Mouse (Mus musculus) gastrocnemius, adult 18-20 months (tissue): ENCODE results near the gene Tbc1d10b. TPM values are rescaled to one million over a fixed set of nuclear protein-coding genes. Genes with fewer than 3 reads are reported as not detected.
A peak's percentile ranks its signal among the peaks of the same experiment; 100 is the strongest.

ENCODE experiments used
- DNase-seq: peaks from one replicate; pipeline ENCODE4 v3.0.0; 2021; ENCODE audit warnings: low spot score
- total RNA-seq, 2 experiments: library from RNA; stranded (reverse); gene quantifications; 2 replicates each; pipeline ENCODE4 v1.2.3; 2021

Tbc1d10b gene
- total RNA-seq, 2 experiments from 2014 or later: 26.4 to 29.5 TPM

DNA sequence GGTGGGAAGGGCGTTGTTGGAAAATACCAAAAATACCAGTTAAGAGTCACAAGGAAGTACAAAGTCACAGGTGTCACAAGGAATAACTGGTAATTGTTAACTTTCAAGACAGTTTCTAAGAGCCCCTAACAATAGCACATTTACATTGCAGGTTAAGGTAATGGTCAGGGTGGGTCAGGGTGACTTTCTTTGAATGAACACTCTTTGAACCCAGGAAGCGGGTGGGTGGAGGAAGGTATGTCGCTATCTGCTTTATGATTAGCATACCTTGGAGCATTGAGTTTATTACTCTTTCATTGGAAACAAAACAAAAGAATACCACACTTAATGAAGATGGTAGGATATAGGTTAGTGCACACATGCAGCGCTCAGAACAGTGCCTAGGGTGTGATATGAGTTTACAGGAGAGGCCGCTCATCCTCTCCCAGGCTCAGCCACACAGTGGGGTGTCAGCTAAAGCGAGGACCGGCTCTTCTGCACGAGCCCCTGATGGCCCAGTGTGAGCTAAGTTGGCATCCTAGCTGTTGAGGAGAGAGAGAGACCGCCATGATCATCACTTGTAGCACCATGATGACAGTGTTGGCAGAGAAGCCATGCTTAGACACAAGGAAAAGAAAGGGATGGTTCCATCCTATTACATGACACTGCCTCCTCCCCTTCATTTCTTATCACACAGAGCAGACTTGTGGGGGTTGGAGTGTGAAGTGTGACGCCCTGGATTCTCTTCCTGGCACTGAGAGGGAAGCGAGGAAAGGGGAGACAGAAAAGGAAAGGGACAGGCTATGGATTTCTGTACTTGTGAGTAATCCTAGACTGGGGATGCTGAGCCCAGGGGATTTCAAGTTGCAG lies 17.1 kb upstream of the Tbc1d10b start:
- DNase-seq: no peak

DNA sequence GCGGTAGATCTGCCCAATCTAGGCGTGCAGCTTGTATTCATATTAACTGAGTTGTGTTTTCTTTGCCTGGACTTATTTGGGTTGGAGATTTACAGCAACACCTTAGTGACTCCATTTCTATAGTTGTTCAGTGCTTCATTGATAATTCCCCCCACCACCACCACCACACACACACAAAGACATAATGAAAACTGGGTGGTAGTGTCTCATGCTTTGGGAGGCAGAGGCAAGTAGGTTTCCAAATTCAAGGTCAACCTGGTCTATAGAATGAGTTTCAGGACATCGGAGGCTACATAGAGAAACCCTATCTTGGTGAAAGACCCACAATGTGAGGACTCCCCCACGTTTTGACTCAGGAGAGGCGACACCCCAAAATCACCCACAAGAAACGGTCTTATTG lies 16.3 kb upstream of the Tbc1d10b start:
- DNase-seq: no peak

DNA sequence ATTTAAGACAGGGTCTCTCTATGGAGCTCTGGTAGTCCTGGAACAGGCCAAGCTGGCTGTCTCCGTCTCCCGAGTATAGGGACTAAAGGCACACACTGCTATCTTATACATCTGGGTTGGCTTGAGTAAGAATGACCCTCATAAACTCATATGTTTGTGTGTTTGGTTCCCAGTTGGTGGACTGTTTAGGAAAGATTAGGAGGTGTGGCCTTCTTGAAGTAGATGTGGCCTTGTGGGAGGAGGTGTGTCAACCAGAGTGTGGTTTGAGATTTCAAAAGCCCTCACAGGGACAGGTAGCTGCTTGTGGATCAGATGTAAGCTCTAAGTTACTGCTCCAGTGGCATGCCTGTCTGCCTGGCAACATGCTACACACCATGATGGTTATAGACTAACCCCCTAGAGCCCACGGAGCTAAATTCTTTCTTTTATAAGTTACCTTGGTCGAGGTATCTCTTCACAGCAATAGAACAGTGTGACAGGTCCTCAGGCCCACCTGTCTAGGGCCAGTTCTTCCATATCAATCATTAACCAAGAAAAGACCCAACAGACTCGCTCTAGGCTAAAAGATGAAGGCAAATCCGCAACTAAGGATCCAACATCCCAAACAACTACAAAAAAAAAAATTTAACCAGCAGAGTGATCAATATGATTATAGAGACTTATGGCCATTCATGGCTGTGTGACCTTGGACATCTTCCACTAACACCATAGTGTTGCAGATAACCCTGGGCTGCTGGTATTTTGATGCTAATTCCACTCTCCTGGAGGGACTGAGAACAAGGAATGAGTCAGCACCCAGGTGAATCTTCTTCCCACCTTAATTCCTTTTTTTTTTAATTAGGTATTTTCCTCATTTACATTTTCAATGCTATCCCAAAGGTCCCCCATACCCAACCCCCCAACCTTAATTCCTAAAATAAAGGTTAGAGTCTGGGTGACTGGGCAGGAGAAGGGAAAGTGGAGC lies 15.5 kb upstream of the Tbc1d10b start:
- no peak for DNase-seq

DNA sequence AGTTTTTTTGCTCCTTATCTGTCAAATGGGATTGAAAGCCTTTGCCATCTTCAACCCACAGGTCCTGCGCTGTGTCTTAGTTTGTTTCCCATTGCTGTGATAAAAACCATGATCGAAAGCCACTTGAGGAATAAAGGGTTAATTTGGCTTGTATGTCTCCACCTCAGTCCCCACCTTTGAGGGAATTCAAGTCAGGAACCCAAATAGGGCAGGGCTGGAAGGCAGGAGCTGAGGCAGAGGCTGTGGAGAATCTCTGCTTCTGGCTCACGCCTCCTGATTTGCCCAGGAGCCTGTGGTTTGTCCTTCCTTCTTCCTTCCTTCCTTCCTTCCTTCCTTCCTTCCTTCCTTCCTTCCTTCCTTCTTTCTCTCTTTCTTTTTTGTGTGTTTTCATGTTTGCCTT lies 14.8 kb upstream of the Tbc1d10b start:
- DNase-seq: no peak

DNA sequence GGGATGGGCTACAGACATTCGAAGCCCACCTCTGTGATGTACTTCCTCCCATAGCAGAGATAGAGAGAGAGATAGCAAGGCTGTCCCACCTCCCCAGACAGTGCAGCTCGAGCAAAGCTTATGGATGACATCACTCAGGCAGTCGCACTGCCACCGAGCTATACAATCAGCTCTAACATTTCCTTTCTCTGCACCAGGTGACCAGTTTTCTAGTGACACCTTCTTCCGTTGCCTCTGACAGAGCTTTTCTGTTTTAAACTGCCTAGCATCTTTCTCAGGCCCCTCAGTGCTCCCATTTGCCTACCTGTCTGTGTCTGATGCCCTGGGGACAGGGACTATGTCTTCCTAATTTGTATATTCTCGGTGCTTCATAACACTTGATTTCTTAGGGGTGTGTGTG lies 12.2 kb upstream of the Tbc1d10b start:
- no peak for DNase-seq

DNA sequence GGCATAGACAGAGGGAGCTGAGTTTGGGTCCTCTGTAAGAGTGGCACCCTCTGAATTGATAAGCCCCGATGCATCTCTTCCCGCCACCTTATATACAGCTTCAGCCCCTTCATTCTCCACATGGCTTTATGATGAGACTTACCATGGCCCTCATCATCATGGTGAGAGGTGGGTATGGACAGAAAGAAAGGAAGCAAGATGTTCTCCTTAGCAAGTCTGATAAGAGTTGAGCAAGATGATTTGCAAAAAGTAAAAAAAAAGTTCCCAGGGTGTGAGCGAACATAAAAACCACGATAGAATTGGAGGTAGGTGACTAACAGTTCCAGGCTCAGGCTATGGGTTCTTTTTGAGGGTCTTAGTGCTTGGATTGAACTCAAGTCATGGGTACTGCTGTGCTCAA lies 10.4 kb upstream of the Tbc1d10b start:
- no peak for DNase-seq

DNA sequence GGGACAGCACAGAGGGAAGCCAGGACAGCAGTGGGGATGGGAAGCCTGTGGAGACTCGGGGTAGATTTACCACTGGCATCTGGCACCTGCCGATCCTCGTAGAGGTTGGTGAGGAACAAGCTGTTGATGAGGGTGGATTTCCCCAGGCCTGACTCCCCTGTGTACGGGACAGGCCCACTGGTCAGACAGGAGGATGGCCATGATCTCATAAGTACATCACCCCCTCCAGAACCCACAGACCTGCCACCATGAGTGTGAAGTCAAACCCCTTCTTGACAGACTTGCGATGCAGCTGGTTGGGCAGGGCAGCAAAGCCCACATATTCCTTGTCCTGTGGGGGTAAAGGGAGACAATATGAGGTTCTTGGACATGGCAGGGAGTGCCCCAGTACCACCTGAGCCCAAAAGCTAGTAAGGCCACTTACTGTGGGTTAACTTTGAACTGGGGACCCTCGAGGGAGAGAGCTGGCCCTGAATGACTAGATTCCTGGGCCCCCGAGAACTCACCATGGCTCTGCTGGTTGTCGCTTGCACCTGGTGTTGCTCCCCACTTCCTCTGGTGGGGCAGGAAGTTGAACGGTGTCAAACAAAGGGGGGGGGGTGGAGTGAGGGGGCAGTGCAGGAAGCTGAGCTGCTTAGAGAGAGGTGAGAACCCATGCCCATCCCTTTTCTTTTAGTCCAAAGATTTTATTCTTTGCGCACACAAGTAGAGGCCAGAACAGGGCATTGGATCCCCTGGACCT lies 9.8 kb upstream of the Tbc1d10b start:
- DNase-seq: no peak

DNA sequence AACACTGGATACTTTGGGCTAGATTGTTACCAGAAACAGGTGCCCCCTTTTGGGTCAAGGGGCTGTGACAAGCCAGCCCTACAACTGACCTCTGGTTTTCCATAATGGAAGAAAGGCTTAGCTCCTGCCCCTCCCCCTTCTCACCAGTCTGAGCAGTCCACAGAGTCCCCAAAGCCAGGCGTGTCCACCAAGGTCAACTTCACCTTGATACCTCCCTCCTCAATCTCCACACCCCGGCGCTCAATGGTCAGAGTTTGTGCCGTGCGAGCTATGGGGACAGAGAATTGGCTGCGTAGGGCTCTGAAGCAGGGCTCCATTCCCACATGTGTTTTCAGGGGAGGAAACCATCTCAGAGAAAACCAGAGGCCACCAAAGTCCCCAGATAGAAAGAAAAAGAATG lies 9.2 kb upstream of the Tbc1d10b start:
- no peak for DNase-seq

DNA sequence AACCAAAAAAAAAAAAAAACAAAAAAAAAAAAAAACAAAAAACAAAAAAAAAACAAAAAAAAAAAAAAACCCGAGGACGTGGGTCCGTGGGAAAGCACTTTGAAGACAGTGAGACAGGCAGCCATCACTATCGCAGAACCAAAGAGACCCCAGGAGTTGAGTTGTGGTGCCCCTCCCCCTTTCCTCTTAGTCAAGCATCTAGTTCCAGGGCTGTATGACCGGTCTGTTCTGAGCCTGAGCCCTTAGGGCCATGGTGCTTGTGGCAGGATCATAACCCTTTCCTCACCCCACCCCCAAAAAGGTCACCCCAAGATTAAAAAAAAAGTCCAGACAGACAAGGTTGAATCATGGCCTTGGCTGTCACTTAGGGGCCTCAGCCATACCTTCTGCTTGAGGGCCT lies 8.0 kb upstream of the Tbc1d10b start:
- no peak for DNase-seq

DNA sequence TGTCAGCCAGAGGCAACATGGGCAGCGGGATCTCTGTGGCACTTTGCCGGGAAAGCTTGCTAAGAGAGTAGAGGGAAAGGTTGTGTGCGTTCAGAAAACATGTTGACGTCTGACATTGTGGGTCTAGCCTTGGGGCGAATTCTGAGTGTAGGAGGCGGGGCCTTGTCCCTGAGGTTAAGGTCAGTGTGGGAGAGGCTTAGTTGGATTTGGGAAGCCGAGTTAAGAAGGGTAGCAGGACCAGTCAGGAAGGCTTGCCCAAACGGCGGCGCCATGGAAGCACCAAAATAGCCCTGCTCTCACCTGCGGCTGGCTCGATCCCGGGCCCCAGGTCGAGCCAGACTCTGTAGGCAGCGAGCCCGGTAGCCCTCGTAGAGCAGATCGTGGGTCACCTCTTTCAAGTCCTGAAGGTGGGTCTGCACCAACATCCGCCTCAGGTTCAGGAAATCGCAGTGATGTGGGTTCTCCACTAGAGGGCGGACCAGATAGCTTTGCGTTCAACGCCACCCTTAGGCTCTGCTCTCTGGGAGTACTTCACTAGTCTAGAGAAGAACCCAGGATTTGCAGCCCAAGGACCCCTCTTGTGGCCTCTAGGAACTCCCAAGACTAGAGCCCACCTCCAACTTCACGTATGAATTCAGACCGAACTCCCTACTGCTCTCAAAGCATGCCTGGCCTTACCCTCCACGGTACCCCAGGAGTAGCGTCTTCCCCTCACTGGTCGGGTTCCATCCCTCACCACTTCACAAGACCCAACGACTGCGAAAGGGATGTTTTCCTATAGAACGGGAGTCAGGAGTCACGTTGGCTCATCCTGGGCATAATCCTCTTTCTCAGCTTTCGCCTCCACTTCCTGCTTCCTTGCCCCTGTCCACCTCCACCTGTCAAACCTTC lies 7.0 kb upstream of the Tbc1d10b start:
- peak; percentile 80 for DNase-seq

DNA sequence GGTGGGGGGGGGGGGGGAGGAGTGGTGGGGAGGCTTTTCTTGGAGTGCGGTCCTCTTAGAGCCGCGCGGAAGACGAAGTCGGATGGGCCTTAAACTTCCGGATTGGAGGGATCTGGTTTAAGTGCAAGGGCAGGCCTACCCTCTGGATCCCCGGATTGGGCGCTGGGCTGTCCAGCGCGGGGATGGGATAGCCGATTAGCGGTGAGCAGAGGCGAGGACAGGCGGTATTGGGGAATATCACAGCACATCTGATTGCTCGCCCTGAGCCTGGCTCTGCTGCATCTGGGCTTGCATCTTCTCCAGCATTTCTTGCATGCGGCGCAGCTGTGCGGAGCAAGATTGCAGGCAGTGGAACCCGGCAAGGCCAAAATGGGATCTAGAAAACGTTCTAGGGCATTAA lies 6.3 kb upstream of the Tbc1d10b start:
- DNase-seq: peak; percentile 39

DNA sequence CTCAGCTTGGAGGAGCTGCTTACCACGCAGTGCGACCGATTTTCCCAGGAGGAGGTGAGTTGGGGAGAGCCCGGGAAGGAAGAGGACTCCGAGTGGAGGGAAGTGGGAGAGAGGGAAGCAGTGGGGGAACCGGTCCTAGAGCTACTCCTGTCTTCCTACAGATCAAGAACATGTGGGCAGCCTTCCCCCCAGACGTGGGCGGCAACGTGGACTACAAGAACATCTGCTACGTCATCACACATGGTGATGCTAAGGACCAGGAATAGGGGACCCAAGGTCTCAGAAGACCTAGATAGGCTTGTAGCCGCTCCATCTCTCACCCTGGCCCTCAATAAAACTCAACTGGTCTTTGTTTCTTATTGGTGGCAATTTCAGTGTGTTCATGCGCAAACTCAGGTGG lies 5.7 kb upstream of the Tbc1d10b start:
- DNase-seq: no peak

DNA sequence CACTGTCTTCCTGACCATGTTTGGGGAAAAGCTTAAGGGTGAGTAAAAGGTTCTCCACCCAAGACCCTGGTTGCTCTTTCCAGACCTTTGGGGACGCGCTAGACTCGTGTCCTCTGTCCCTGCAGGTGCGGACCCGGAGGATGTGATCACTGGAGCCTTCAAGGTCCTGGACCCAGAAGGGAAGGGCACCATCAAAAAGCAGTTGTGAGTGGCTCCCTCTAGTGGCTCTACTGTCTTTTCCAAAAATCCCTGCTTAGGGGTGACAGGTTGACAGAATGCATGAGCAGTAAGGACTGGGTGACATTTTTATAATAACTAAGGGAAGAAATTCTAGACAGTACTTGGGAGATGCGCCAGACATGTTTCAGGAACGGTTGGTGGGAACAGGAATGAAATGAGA lies 5.2 kb upstream of the Tbc1d10b start:
- DNase-seq: peak; percentile 64

DNA sequence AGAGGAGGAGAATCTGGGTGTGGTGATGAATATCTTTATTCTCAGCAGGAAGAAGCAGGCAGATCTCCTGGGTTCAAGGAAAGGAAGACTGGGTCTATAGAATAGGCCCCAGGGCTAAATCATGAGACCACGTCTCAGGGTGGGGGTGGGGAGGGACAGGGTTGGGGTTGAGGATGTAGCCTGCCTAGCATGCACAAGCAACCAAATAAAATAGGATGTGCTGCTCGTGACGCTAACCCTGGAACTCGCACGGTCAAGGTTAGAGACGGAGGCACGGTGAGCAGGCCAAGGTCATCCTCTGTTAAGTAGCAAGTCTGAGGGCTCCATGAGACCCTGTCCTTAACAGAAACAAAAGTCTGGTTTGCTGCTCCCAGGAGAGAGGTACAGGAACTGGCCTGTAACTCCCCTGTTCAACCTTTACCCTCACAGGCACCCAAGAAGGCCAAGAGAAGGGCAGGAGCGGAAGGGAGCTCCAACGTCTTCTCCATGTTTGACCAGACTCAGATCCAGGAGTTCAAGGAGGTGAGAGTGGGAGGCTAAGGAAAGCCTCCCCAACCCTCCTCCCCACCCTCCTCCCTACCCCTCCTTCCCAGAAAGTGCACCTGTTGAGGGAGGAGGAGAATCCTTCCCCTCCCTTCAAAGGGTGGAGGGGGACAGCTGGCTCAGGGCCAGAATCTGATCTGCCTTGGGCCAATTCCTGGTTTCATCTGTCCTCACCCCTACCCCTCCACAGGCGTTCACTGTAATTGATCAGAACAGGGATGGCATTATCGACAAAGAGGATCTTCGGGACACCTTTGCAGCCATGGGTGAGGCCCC lies 4.4 kb upstream of the Tbc1d10b start:
- DNase-seq: peak; percentile 50

DNA sequence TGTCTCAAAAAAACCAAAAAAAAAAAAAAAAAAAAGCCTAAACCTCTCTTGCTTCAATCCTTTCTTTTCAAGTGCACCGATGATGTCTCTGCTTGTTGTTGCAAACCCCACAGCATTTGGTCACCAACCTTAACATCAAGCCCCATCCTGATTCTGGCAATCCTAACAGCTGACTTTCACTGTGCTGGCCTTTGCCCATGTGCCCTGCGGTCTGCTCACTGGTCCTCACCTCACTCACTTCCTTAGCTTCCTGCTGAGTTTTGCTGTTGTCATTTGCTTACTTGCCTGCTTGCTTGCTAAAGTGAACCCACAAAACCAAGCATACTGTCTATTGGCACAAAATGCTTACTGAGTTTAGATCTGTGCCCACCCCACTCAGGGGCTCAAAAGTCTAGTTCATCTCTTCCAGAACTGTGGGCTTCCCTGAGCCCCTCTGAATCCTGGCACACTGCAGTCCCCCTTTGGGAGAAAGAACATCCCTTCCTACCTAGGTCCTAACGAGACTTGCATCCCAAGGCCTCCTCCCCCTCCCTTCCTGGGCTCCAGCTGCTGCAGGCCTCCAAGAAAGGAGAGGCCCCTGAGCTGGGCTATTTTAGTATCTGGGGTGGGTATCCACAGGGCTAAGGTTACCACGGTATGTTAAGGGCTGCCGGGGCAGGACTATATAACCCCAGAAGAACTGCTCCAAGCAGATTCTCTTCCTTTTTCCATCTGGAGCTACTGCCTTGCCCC lies 2.9 kb upstream of the Tbc1d10b start:
- DNase-seq: peak; percentile 78

DNA sequence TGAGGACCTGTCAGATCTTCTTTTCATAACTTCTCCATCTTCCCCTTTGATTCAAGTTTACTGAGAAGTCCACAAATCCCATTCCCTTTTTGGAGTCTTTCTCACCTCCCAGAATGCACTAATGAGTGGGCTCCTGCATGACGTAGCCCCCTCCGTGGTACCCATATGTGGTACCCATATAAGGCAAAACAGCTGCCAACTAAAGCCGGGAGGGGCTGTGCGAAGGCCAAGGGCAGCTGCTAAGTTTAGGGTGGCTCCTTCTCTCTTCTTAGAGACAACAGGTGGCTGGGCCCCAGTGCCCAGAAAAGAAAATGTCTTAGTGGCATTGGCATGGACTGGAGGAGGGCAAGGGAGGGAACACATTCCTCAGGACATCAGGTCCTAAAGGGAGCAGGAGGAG lies 2.0 kb upstream of the Tbc1d10b start:
- peak; percentile 81 for DNase-seq

DNA sequence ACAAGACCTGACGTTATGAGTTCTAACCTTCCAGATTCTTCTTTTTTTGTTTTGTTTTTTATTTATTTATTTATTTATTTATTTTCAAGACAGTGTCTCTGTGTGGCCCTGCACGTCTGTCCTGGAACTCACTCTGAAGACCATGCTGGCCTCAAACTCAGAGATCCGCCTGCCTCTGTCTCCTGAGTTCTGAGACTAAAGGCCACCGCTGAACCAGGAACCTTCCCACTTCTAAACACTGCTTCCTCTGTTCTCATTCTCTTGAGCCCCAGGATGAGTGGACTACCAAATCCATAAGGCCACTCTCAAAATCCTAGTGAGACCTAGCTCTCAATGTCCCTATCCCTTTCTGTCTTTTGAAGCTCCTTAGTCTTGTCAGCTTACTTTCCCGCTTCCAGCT lies 1.6 kb upstream of the Tbc1d10b start:
- no peak for DNase-seq

DNA sequence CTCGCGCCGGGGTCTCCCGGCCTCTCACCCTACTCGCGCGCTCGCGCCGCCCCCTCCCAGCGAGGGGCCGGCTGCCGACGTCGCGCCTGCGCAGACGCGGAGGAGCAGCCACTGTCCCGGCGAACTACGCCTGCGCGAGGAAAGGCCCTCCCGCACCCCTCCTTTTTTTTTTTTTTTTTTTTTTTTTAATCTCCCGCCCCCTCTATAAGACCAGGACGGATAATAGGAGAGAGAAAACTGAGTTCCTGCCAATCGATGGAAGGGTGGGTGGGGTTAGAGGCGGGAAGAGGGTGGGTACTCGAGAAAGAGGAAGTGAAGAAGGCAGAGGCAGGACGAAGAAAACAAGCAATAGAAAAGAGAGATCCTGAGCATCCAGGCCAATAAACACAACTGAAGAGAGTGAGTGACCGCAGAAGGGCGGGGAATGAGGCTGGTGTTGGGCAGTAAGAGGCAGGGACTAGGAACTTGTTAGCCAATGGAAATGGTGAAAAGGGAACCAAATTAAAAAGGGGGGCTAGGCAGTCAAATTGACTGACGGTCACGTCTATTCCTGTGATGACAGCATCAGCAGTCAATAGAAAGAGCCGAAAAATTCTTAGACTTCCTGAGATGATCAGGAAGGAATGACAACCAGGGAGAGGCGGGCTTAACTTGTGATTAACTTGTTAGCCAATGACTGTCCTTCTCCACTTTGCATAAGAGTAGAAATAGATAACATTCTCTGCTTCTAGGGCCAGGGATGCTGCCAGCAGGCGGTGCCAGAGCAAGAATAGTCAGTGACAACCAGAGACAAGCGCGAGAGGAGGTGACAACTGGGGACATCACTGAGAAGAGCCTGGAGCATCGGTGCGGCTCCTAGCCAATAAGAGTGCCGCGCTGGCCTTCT lies 528 bp upstream of the Tbc1d10b start, which contains the start of gene Mylpf:
Gene Mylpf (plus strand): TSS at position 338 of the 886 bp plus-strand sequence.
- peak; percentile 93 for DNase-seq
